Mouse (Mus musculus) T-cell, adult 2 months (primary cell): ENCODE measurements around the gene Ldhal6b.

Experiments used
- DNase-seq: peaks from one replicate; pipeline ENCODE4 v3.0.0; 2022; ENCODE audit warnings: low spot score

Gene Ldhal6b

GRCm38 (mm10) chr17:5410336-5410735 is 8.2 kb downstream of the Ldhal6b start:
- DNase-seq = no peak

DNA sequence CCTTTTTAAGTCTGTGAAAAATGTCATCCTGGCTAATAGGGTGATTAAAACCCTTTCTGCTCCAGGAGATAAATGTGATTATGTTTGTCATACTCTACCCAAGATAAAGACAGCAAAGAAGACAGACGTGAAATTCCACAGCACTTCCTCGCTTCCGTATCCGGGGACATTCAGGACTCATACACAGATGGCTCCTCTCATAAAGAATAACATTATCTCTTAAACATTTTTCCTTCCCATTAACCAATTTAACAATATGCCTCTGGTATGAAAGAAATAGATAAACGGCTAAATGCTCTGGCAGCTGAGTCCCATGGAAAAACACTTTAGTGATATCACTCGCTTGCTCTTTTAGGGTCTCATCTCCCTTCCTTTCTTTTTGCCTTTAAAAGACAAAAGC is 11.5 kb downstream of the Ldhal6b start:
- no peak for DNase-seq

DNA sequence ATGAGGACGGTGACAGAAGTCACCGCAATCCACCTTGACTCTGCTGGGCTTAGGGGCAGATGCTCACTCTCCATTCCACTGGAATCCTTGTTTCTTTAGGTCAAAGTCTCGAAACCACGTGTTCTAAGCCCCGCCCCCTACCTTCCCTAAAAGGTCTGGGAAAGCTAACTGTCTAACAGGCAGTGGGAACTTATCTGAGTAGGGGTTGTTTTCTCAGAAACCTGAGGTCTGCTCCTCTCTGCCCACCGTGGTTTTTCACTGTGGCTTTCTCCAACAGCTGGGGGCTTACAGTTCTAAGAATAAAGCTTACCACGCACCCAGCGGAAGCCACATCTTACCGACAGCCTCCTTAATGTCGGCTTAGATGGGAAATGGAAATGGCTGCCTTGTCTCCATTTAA is 12.0 kb downstream of the Ldhal6b start:
- DNase-seq = peak; percentile 44

GRCm38 (mm10) chr17:5403885-5404284 is 14.7 kb downstream of the Ldhal6b start:
- no peak for DNase-seq

GRCm38 (mm10) chr17:5402624-5403023 is 15.9 kb downstream of the Ldhal6b start:
- peak; percentile 10 for DNase-seq

- peak; percentile 44 for DNase-seq
Measured at GRCm38 (mm10) chr17:5402069-5402468, 16.5 kb downstream of the Ldhal6b start.

- DNase-seq = no peak
Measured at GRCm38 (mm10) chr17:5401288-5401687, 17.3 kb downstream of the Ldhal6b start.

- DNase-seq = no peak
Measured at GRCm38 (mm10) chr17:5400435-5401090, 18.0 kb downstream of the Ldhal6b start.

DNA sequence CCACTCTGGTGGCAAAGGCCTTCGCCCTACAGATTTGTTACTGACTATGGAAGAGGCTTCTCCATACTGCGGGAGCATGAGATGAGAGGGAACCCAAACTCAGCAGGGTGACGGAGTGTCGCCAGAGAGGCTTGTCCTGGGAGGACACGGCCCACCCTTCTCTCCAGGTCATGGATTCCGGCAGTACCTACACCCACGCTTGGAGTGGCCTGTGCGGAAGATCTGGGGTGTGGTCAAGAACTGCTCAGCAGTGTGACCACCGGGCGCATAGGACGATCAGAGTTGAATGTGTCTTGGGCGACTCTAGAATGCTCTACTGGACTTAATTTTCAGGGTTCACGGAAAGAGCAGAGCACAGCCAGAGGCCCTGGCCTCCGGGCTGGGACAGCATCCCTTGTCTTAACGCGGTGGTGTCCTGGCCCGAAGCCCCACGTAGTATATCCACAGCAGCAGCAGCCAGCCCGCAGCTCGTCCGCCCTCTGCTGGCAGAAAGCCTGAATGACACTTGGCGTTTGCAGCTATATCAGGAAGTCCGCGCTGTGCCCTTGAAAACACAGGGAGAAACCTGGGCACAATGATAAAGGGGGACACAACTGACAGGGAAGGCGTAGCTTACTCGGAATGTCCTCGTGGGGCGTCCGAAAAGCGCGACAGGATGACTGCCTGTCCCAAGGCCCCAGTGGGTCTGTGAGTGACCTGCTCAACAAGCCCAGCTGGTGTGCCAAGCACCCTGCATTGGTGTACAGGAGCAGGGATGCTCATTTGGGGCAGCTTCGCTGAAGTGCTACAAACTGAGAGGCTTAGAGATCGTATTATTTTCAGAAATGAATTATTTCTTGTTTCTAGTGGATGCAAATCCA is 21.2 kb downstream of the Ldhal6b start:
- DNase-seq = peak; percentile 61

- no peak for DNase-seq
Measured at GRCm38 (mm10) chr17:5396213-5396612, 22.4 kb downstream of the Ldhal6b start.

GRCm38 (mm10) chr17:5395454-5396205 is 22.9 kb downstream of the Ldhal6b start:
- DNase-seq = no peak

DNA sequence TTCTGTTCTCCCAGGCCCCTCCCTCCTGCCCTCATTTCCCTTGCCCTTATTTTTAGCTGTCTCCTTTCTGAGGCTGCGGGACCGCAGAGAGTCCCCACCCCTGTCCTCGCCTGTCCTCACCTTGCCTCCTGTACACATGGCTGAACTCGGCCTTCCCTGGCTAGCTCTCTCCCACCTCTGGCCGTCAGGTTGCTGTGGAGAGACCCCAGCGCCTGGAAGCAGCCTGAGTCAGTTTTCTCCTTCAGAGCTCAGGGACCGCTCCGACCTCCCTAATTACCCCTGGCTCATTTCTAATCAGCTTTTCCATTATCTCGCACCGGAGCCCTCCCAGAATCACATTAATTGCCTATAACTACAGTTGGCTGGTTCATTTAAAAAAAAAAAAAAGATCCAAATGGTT is 27.9 kb downstream of the Ldhal6b start:
- no peak for DNase-seq

DNA sequence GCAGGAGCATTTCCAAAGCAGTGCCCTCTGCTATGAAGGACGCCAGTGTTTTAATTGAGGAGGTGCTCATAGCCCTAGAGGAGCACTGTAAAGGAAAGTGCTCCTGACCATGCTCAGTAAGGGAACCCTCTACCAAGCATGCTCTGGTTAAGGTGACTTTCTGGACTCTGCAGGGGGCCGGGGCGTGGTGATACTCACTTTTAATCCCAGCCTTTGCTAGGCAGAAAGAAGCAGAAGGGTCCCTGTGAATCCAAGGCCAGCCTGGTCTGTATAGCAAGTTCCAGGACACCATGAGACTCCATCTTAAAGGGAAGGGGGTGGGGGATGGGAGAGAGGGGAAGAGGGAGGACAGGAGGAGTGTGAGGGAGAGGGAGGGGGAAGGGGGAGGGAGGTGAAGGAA is 30.2 kb downstream of the Ldhal6b start:
- no peak for DNase-seq

- no peak for DNase-seq
Measured at GRCm38 (mm10) chr17:5386885-5387545, 31.6 kb downstream of the Ldhal6b start.

- DNase-seq = no peak
Measured at GRCm38 (mm10) chr17:5385694-5386093, 32.9 kb downstream of the Ldhal6b start.

DNA sequence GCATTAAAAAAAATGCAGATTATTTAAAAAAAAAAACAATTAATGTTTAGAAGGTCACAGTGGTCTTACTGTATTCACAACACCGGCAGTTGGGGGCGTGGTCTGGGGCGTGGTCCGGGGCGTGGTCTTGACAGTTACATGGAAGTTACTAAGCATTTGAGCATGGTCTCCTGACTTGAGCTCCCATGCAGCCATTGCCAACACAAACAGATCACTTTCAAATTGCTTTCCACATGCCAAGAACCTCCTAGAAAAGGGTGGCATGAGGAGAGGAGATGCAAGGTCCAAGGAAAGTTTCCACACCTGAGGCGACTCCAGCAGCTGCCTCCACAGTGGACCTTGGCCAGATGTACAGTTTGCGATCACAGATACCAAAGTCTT is 40.6 kb downstream of the Ldhal6b start:
- DNase-seq = no peak

- DNase-seq = no peak
Measured at GRCm38 (mm10) chr17:5377151-5377929, 41.2 kb downstream of the Ldhal6b start.

GRCm38 (mm10) chr17:5372951-5373350 is 45.6 kb downstream of the Ldhal6b start:
- no peak for DNase-seq

DNA sequence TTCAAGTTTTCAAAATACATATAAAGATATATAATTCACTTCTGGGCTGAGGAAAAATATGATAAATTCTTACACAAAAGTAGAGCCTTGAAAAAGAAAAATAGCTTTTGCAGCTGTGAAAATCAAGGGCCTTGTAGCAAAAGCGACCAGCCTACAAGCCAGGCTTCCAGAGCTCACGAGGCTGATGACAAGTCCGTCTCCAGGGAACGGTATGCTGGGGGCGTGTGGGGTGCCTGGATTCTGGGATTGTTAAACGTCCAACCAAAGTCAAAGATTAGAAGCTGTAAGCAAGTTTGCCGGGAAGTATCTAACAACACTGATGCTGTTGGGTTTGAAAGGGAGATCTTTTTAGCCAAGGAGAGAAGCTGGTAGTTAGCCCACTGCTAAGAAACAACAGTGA is 47.0 kb downstream of the Ldhal6b start:
- DNase-seq = no peak

- DNase-seq = no peak
Measured at GRCm38 (mm10) chr17:5371032-5371431, 47.5 kb downstream of the Ldhal6b start.
